Mouse (Mus musculus) heart, adult 8-10 months (tissue): ENCODE measurements around the gene Olfr1424. TPM values are rescaled to one million over a fixed set of nuclear protein-coding genes. Genes with fewer than 3 reads are reported as not detected.
"Not testable (repeated sequence)": the region's sequence is repeated elsewhere in the genome, so short reads cannot be mapped to it uniquely, and the experiment has no call there.

Experiments
- DNase-seq: peaks from one replicate; pipeline ENCODE4 v3.0.0; 2022; ENCODE audit warnings: low spot score
- total RNA-seq, 4 experiments: library from RNA; stranded (reverse); gene quantifications; 2 replicates each; pipeline ENCODE4 v1.2.4; 2022

Gene Olfr1424
- total RNA-seq: not detected

DNA sequence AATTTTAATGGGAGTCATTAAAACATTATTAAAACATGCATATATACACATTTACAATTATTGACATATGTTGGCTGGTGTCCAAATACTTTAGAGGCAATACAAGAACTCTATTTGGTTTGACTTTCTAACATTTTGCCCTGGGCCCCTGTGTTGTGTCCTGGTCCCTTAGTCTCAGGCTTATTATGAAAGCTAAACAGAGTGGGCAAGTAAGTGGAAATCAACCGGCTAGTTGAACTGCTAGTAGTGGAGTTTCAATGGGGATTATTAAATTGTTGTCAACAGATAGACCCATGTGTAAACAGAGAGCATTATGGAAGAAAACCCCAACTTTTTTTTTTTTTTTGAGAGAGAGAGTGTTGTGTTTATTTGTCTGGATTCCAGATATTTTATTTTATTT is at the start of gene Olfr1424:
TSS of gene Olfr1424 (minus strand) at position 101 of the 400 bp plus-strand sequence.
- not testable (repeated sequence) for DNase-seq

GRCm38 (mm10) chr19:12104541-12104940 is 42.1 kb upstream of the Olfr1424 start:
- no peak for DNase-seq

GRCm38 (mm10) chr19:12103234-12103633 is 40.8 kb upstream of the Olfr1424 start, which contains the start of gene Olfr1427:
Gene Olfr1427 (minus strand): TSS chr19:12103334.
- no peak for DNase-seq

DNA sequence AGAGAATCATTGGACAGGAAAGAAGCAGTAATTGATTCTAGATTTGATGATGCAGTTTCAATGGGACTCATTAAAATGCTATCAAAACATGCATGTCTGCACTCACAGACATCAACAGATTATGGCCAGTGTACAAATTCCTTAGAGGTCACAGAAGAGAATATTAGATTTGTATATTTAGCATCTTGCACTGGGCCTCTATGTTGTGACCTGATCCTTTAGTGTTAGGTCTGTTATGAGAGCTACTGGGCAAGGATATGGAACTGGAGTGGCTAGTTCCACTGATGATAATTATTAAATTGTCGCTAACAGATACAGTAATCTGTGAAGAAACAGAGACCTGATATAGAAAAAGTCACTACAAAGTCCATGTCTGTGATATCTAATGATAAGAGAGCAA is 29.4 kb upstream of the Olfr1424 start, which contains the start of gene Olfr1426:
TSS of gene Olfr1426 (minus strand) at position 101 of the 400 bp plus-strand sequence.
- no peak for DNase-seq

DNA sequence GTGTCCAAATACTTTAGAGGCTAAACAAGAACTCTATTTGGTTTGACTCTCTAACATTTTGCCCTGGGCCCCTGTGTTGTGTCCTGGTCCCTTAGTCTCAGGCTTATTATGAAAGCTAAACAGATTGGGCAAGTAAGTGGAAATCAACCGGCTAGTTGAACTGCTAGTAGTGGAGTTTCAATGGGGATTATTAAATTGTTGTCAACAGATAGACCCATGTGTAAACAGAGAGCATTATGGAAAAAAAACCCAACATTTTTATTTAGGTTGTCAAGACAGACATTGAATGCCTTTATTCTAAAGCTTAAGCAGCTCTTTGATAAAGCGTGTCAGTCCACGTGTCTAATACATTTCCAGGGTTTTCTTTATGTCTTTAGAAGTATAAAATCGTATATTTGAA is 15.1 kb upstream of the Olfr1424 start, which contains the start of gene Olfr1425:
TSS of gene Olfr1425 (minus strand) at position 101 of the 400 bp plus-strand sequence.
- DNase-seq: not testable (repeated sequence)

DNA sequence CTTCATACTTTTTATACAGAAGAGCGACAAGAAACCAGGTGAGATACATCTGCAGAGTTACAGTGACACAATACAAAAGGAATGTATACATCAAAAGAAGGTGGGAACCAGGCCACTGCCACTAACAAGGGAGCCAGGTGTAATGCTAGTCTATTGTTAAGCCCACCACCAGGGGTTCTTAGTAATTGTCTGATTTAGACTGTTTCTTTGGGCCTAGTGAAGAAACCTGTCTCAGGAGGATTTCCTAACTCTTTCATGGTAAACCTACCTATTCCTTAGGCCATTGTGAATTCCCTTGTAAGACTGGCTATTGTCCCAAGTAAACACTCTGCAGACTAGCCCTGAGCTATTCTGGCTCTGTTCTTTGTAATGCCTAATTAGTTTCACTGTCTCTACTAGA is 7.1 kb upstream of the Olfr1424 start:
- not testable (repeated sequence) for DNase-seq

GRCm38 (mm10) chr19:12067806-12068205 is 5.3 kb upstream of the Olfr1424 start:
- not testable (repeated sequence) for DNase-seq

- no peak for DNase-seq
Observed at GRCm38 (mm10) chr19:12043163-12043562, 19.3 kb downstream of the Olfr1424 start.

DNA sequence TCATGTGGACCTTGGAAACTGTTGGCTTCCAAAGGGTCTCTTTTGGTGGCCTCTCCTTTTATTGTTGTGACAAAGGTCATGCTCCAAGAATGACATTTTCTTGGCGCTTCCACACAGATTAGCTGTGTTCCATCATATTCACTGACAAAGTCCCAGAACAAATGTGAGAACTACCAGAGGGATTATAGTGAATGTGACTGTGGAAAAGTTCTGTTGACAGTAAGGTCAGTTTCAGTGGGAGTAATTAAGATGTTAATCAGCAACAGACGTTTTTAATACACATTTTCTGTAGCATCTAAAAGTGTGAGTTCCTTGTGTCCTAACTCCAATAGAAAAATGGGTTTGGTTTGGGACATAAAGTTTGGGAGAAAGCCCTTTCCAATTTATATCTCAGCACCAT is 21.3 kb downstream of the Olfr1424 start, which contains the start of gene Olfr1423:
TSS of gene Olfr1423 (minus strand) at position 101 of the 400 bp plus-strand sequence.
- DNase-seq: no peak

DNA sequence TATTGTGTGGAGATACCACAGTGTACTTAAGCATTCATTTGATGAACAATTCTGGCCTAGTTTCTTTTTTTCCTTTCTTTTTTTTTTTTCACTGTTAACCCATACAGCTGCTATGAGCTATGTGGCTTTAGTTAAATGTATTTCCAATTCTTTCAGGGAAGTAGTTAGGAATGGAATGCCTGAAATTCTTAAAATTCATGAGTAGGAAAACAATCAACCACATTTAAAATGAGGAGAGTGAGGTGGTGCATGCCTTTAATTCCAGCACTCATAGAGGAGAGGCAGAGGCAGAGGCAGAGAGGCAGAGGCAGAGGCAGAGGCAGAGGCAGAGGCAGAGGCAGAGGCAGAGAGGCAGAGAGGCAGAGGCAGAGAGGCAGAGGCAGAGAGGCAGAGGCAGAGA is 24.8 kb downstream of the Olfr1424 start:
- DNase-seq: no peak

GRCm38 (mm10) chr19:12026606-12027005 is 35.9 kb downstream of the Olfr1424 start:
- DNase-seq: no peak

GRCm38 (mm10) chr19:12025333-12025732 is 37.1 kb downstream of the Olfr1424 start:
- DNase-seq: no peak

DNA sequence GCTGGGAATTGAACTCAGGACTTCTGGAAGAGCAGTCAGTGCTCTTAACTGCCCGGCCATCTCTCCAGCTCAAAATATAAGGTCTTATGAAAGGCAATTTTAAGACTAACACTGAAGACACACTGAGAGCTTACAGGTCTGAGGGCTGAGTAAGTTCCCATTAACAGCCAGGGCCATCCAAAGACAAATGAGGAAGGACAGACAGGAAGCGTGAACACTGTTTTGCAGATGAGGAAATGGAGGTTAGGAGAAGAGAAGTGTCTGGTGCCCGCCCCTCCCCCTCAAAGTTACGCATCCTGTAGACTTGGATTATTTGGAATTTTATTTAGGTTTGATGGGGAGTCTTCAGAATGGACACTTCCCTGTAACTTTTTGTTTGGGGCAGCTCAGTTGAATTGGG is 38.3 kb downstream of the Olfr1424 start:
- peak; percentile 15 for DNase-seq

DNA sequence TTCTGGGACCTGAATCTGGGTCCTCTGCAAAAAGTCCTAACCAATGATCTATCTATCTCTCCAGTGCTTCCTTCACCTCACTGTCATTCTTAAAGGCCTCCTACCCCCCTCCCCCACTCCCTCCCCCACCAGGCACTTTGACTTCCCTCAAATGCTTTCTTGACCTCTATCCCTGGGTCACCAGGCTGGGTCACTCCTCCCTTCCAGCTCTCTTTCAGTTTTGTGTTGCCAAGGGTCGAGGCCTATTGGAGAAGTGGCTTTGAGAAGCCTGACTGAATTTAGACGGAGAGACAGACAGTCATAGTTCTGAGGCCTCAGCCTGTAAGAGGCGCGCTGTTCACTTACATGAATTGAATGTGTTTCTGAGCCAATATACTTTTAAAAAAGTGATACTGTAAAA is 46.3 kb downstream of the Olfr1424 start:
- DNase-seq: no peak

DNA sequence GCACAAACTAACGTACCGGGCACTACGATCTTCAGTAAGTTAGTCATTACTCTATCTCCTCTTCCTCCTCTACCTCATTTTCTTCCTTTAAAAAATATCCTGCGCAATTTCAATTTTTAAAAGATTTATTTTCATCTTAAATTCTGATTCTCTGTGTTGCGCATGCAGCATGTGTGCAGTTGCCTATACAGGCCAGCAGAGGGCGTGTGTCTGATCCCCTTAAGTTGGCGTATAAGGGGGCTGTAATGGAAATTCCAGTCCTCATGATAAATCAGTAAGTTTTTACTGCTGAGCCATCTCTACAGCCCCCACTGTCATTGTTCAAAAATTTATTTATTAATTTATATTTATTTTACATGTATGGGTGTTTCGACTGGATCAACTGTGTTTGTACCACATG is 46.8 kb downstream of the Olfr1424 start:
- no peak for DNase-seq

GRCm38 (mm10) chr19:12013228-12013627 is 49.3 kb downstream of the Olfr1424 start:
- peak; percentile 73 for DNase-seq

GRCm38 (mm10) chr19:12012615-12013014 is 49.9 kb downstream of the Olfr1424 start:
- peak; percentile 41 for DNase-seq

DNA sequence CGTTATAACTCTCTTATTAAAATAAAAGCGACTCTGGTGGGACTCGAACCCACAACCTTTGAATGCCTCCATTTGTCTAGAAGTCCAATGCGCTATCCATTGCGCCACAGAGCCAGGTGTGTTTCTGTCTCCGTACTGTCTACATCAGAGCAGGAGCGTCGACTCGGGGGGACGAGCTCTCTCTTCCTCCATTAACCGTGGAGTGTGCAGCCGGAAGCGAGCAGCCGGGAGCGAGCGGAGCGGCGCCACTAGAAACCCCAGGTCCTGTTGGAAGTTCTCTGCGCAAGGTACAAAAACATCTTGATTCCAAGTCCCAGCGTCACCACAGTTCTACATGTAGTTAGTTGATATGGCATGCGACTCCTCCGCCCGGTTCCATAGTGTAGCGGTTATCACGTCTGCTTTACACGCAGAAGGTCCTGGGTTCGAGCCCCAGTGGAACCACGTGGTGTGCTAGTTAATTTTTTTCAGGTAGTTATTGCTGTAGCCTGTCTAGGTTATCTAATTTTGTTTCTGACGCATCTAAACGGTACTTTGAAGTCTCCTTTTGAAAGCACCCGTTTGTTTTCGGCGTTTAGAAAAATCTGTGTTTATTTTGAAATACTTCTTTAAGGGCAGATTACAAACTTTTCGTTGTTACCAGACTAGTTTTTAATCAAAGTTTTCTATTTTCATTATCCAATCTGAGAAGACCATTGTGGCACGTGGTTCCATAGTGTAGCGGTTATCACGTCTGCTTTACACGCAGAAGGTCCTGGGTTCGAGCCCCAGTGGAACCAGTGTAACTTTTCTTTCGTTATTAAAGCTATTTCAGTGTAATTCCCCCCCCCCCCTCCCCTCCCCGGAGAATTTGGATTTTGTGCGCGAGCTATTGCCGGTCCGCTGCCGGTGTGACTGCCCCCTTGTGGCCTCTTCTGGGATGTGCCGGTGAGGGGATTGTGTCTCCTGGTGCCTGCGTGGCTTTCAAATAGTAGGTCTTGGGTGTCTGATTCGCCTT is 50.6 kb downstream of the Olfr1424 start:
- peak; percentile 95 for DNase-seq

DNA sequence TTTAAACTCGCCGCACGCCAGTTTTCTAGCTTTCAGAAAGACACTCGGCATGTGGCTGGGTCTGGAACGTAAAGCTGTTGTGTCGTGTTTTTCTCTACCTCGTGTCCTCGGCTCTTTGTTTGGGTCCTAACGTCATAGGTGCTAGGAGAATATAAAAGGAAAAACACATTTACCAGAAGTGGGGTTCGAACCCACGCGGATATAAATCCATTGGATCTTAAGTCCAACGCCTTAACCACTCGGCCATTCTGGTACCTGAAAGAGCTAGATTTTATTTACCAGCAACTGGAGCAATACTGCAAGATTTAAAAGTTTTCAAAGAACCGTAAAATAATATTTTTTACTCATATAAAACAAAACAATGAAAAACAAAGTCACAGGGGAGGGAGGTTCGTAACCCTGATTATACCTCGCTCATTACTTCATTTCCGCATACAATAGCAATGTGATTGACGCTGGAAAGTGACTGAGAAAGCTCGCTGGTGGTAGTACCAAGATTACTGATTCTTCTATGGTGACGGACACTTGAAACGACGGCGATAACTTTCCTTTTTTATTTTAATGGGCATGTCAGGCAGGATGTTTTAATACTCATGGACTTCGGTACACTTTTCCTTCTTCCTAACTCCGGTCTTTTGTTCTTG is 51.4 kb downstream of the Olfr1424 start:
- DNase-seq: peak; percentile 91

DNA sequence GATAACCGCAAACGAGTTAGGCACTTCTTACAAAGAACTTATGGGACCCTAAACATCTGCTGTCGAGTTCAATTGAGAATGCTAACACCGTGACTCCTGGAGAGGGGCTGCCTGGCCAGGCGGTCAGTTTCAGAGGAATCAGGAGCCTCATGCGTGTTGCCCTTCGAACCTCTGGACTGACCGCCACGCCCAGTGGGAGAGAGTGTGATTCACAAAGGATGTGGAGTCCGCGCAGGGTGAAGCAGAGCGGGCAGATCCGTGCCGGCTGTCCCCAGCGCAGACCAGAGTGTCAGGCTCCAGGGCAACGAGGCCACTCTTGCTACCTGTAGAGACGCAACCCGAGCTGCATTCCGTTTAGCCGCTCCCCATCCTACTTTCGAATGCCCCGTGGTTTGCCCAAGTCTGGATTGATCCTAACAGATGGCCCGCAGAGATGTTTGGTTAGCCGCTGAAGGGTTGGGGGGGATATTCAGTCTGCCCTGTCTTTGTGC is 52.2 kb downstream of the Olfr1424 start:
- peak; percentile 59 for DNase-seq

GRCm38 (mm10) chr19:12009501-12010280 is 52.8 kb downstream of the Olfr1424 start:
- DNase-seq: peak; percentile 91
